Mouse (Mus musculus): Measurements from ENCODE around the gene Zfp428. TPM values are rescaled to one million over a fixed set of nuclear protein-coding genes. Genes with fewer than 3 reads are reported as not detected.

Gene Zfp428
- polyA plus RNA-seq, 1 experiment, result 9.5 TPM

GRCm38 (mm10) chr7:24551985-24552759 lies 45.4 kb downstream of the Zfp428 start:
- Histone ChIP-seq H3K27ac (ENCODE audit: insufficient read depth, low read depth, low read length) (no peak overlapping the region), H3K36me3 (ENCODE audit: control insufficient read depth, insufficient read depth, low read length) (no peaks in the 10 kb centered on the region), H3K4me3 (ENCODE audit: insufficient read depth, low read depth, low read length) (no peak overlapping the region), H3K4me1 (ENCODE audit: control insufficient read depth, insufficient read depth, low read length) (peaks cover 13% of the 10 kb centered on the region), H3K27me3 (replicated peaks; ENCODE audit: control insufficient read depth, insufficient read depth, low read length) (no peaks in the 10 kb centered on the region)
- TF ChIP-seq CTCF (conservative IDR thresholded peaks at IDR 0.05; ENCODE audit: insufficient read depth, insufficient read length, low read depth, low read length), result no peak
- peak; percentile 42 for DNase-seq
- 51% methylated on average over 12 of the region's 12 CpGs for WGBS

- no peak overlapping the region for H3K4me3 ChIP-seq (ENCODE audit: insufficient read depth, low read depth, low read length)
- 49% methylated on average over 10 of the region's 10 CpGs for WGBS
- TF ChIP-seq CTCF (conservative IDR thresholded peaks at IDR 0.05; ENCODE audit: insufficient read depth, insufficient read length, low read depth, low read length) (no peak), POLR2A (IDR thresholded peaks at IDR 0.05; ENCODE audit: low read depth, low read length) (no peak)
- H3K36me3 ChIP-seq (ENCODE audit: control insufficient read depth, insufficient read depth, low read length), result no peaks in the 10 kb centered on the region
- H3K4me1 ChIP-seq (ENCODE audit: control insufficient read depth, insufficient read depth, low read length), result peaks cover 7% of the 10 kb centered on the region; the same call in 1 of the 2 replicates
- DNase-seq, result peak; percentile 58
- no peaks in the 10 kb centered on the region for H3K27me3 ChIP-seq (replicated peaks; ENCODE audit: control insufficient read depth, insufficient read depth, low read length)
- H3K27ac ChIP-seq (ENCODE audit: insufficient read depth, low read depth, low read length), result no peak overlapping the region
Observed at GRCm38 (mm10) chr7:24555786-24556185, 49.0 kb downstream of the Zfp428 start.

- TF ChIP-seq POLR2A (IDR thresholded peaks at IDR 0.05; ENCODE audit: low read depth, low read length), result no peak
- TF ChIP-seq CTCF (conservative IDR thresholded peaks at IDR 0.05; ENCODE audit: insufficient read depth, insufficient read length, low read depth, low read length), result no peak
- Histone ChIP-seq H3K4me1 (ENCODE audit: control insufficient read depth, insufficient read depth, low read length) (no peaks in the 10 kb centered on the region), H3K27me3 (replicated peaks; ENCODE audit: control insufficient read depth, insufficient read depth, low read length) (no peaks in the 10 kb centered on the region), H3K36me3 (ENCODE audit: control insufficient read depth, insufficient read depth, low read length) (no peaks in the 10 kb centered on the region), H3K27ac (ENCODE audit: insufficient read depth, low read depth, low read length) (no peak overlapping the region), H3K4me3 (ENCODE audit: insufficient read depth, low read depth, low read length) (no peak overlapping the region)
- DNase-seq, result no peak
- WGBS, result 76% methylated on average over 4 of the region's 4 CpGs
Observed at GRCm38 (mm10) chr7:24561450-24561849, 54.6 kb downstream of the Zfp428 start.

- H3K27ac ChIP-seq (ENCODE audit: insufficient read depth, low read depth, low read length), result no peak overlapping the region
- WGBS, result 68% methylated on average over 8 of the region's 8 CpGs
- no peaks in the 10 kb centered on the region for H3K27me3 ChIP-seq (replicated peaks; ENCODE audit: control insufficient read depth, insufficient read depth, low read length)
- TF ChIP-seq POLR2A (IDR thresholded peaks at IDR 0.05; ENCODE audit: low read depth, low read length), result no peak
- H3K36me3 ChIP-seq (ENCODE audit: control insufficient read depth, insufficient read depth, low read length), result no peaks in the 10 kb centered on the region
- no peak overlapping the region for H3K4me3 ChIP-seq (ENCODE audit: insufficient read depth, low read depth, low read length)
- H3K4me1 ChIP-seq (ENCODE audit: control insufficient read depth, insufficient read depth, low read length), result no peaks in the 10 kb centered on the region
- no peak for DNase-seq
Observed at GRCm38 (mm10) chr7:24563191-24563836, 56.5 kb downstream of the Zfp428 start.

- no peak overlapping the region for H3K4me3 ChIP-seq (ENCODE audit: insufficient read depth, low read depth, low read length)
- no peaks in the 10 kb centered on the region for H3K36me3 ChIP-seq (ENCODE audit: control insufficient read depth, insufficient read depth, low read length)
- 74% methylated on average over 4 of the region's 4 CpGs for WGBS
- no peaks in the 10 kb centered on the region for H3K27me3 ChIP-seq (replicated peaks; ENCODE audit: control insufficient read depth, insufficient read depth, low read length)
- H3K27ac ChIP-seq (ENCODE audit: insufficient read depth, low read depth, low read length), result no peak overlapping the region
- H3K4me1 ChIP-seq (ENCODE audit: control insufficient read depth, insufficient read depth, low read length), result no peaks in the 10 kb centered on the region
- DNase-seq, result no peak
- TF ChIP-seq POLR2A (IDR thresholded peaks at IDR 0.05; ENCODE audit: low read depth, low read length) (no peak), CTCF (conservative IDR thresholded peaks at IDR 0.05; ENCODE audit: insufficient read depth, insufficient read length, low read depth, low read length) (no peak)
Observed at GRCm38 (mm10) chr7:24563837-24564206, 57.0 kb downstream of the Zfp428 start.

GRCm38 (mm10) chr7:24564607-24565265 lies 57.9 kb downstream of the Zfp428 start:
- WGBS, result 57% methylated on average over 6 of the region's 6 CpGs
- Histone ChIP-seq H3K4me1 (ENCODE audit: control insufficient read depth, insufficient read depth, low read length) (no peaks in the 10 kb centered on the region), H3K36me3 (ENCODE audit: control insufficient read depth, insufficient read depth, low read length) (no peaks in the 10 kb centered on the region), H3K27ac (ENCODE audit: insufficient read depth, low read depth, low read length) (no peak overlapping the region), H3K27me3 (replicated peaks; ENCODE audit: control insufficient read depth, insufficient read depth, low read length) (no peaks in the 10 kb centered on the region), H3K4me3 (ENCODE audit: insufficient read depth, low read depth, low read length) (no peak overlapping the region)
- DNase-seq, result peak; percentile 75
- no peak for TF ChIP-seq POLR2A (IDR thresholded peaks at IDR 0.05; ENCODE audit: low read depth, low read length)
- peak; percentile 94 for TF ChIP-seq CTCF (conservative IDR thresholded peaks at IDR 0.05; ENCODE audit: insufficient read depth, insufficient read length, low read depth, low read length)

Other genes starting within 250 kb of the Zfp428 start
- 3.1 and 3.4 TPM in 2 replicates for gene Zfp93, start 236.6 kb upstream of the Zfp428 start, polyA plus RNA-seq (2012; rRNA removed)
- gene Zfp61, start 205.8 kb upstream of the Zfp428 start, polyA plus RNA-seq (2012; rRNA removed), result 3.8 and 4.3 TPM in 2 replicates
- gene Zfp94, start 190.3 kb upstream of the Zfp428 start, polyA plus RNA-seq (2012; rRNA removed), result 9.4 and 10.5 TPM in 2 replicates
- gene Tescl, start 173.1 kb upstream of the Zfp428 start, polyA plus RNA-seq (2012; rRNA removed), result 0.11 and 0.48 TPM in 2 replicates
- not detected in 2 replicates for gene Lypd5, start 157.8 kb upstream of the Zfp428 start, polyA plus RNA-seq (2012; rRNA removed)
- gene Kcnn4, start 136.7 kb upstream of the Zfp428 start, polyA plus RNA-seq (2012; rRNA removed), result 2.3 and 4.1 TPM in 2 replicates
- 34.9 and 39.8 TPM in 2 replicates for gene Smg9, start 107.4 kb upstream of the Zfp428 start, polyA plus RNA-seq (2012; rRNA removed)
- 0.33 and 0.41 TPM in 2 replicates for gene Irgc1, start 54.7 kb upstream of the Zfp428 start, polyA plus RNA-seq (2012; rRNA removed)
- gene Plaur, start 44.5 kb upstream of the Zfp428 start, polyA plus RNA-seq (2012; rRNA removed), result 10.1 and 12.9 TPM in 2 replicates
- 54.7 and 66.4 TPM in 2 replicates for gene Cadm4, start 25.0 kb upstream of the Zfp428 start, polyA plus RNA-seq (2012; rRNA removed)
- gene AC161166.1, start 5.4 kb downstream of the Zfp428 start, polyA plus RNA-seq (2012; rRNA removed), result not detected in 2 replicates
- 15.4 and 17.4 TPM in 2 replicates for gene Irgq, start 23.7 kb downstream of the Zfp428 start, polyA plus RNA-seq (2012; rRNA removed)
- gene Pinlyp, start 39.1 kb downstream of the Zfp428 start, polyA plus RNA-seq (2012; rRNA removed), result not detected in 2 replicates
- gene Xrcc1, start 39.3 kb downstream of the Zfp428 start, polyA plus RNA-seq (2012; rRNA removed), result 29.0 and 31.2 TPM in 2 replicates
- gene Ethe1, start 80.5 kb downstream of the Zfp428 start, polyA plus RNA-seq (2012; rRNA removed), result 172 and 173 TPM in 2 replicates
- 0.11 and 0.15 TPM in 2 replicates for gene Zfp575, start 80.6 kb downstream of the Zfp428 start, polyA plus RNA-seq (2012; rRNA removed)
- 2.8 and 3.1 TPM in 2 replicates for gene Phldb3, start 103.8 kb downstream of the Zfp428 start, polyA plus RNA-seq (2012; rRNA removed)
- 0.06 and 0.67 TPM in 2 replicates for gene Lypd3, start 129.5 kb downstream of the Zfp428 start, polyA plus RNA-seq (2012; rRNA removed)
- gene Tex101, start 169.7 kb downstream of the Zfp428 start, polyA plus RNA-seq (2012; rRNA removed), result 0.14 TPM in 1 of 2 replicates, not detected in the other
- 0.10 TPM in 1 of 2 replicates, not detected in the other for gene BC049730, start 202.2 kb downstream of the Zfp428 start, polyA plus RNA-seq (2012; rRNA removed)
- gene Gm4763, start 219.9 kb downstream of the Zfp428 start, polyA plus RNA-seq (2012; rRNA removed), result not detected in 2 replicates